Mouse (Mus musculus): ENCODE results near the gene E2f7.
"Not testable (repeated sequence)": the region's sequence is repeated elsewhere in the genome, so short reads cannot be mapped to it uniquely, and the experiment has no call there.

E2f7 gene

GRCm38 (mm10) chr10:110744686-110745639 is at the start of gene E2f7:
Gene E2f7 (plus strand): TSS chr10:110745439.
- peak; percentile 90 for DNase-seq

GRCm38 (mm10) chr10:110701276-110701675 is 44.0 kb upstream of the E2f7 start:
- DNase-seq: no peak

GRCm38 (mm10) chr10:110705672-110706071 is 39.6 kb upstream of the E2f7 start:
- no peak for DNase-seq

DNA sequence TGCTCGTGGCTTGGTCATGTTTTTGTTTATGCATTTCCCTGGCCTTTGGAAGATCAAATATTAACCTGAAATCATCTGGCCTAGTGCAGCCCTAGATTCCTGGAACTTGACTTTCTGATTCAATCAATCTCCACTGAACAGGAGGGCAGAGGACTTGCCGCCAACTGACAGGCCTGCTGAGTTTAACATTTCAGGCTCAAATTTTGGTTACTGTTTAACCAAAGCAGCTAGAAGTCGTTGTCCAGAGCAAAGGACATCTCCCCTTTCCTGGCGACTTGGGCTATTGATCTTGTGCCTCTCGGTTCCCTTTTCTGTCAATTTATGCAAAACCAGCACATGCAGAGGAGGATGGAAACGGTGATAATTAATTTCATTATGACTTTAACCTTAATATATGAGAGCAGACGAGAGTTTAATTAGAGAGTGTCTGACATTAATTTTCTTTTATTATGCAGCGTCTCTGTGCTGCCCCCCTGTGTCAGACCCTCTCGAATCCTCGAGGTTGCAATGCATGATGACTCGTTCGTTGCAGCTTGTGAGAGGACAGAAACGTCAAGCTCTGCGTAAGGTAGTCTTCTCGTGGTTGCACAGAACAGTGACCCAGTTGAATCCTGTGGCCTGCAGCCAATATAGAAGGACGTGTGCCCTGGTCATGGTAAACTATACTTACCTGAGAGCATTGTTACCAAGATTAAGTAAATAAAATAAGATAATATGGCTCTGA is 37.7 kb upstream of the E2f7 start:
- DNase-seq: no peak

DNA sequence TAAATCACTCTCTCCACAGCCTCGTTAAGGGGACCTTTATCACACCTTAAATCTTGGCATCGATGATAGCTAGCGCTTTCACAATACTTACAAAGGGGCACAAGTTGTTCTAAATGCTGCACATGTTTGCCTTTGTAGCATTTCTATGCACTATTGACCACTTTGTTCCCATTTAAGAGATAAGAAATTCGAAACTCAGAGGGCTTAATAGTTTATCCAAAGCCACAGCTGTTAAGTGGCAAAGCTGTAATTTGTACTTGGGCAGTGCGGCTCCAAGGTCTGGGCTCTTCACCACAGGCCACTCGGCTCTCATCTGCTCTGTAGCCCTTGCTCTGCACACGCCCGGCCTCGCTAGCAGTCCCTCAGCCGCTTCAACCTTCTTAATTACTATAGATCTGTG is 28.4 kb upstream of the E2f7 start:
- DNase-seq: no peak

DNA sequence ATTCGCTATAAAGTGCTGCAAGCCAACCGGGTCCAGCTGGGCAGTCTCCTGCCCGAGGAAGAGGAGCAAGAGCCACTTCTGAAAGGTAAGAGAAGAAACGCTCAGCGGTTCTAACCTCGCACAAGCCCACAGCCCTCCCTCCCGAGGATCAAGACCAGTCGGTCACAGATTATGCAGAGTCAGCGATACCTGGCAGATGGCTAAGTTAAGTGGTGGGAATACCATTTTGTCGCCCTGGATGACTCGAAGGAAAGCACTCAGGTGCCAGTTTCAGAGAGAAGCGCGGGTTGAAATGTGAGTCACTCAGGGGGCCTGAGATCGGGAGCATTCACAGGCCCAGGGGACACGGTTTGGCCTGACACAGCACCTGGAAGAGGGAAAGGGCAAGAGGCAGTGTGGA is 18.8 kb upstream of the E2f7 start:
- no peak for DNase-seq

GRCm38 (mm10) chr10:110727816-110728215 is 17.4 kb upstream of the E2f7 start:
- no peak for DNase-seq

DNA sequence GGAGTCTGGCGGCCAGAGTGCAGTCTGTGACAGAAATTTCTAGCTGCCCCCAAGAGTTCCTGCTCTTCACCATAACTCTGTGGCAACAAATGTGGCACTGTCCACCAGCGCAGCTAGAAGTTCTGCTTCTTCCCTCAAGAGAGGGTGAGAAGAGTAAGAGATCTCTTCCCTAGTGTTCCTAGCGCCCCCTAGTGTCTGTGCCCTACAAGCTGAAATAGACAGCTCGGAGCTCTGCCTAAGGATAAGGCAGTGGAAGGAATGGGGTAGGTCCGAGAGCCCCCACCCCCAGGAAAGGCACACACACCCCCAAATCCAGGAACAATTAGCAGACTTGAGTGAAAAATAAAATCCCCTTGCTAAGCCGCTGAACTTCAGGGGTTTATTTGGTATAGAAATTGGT is 11.9 kb upstream of the E2f7 start:
- DNase-seq: peak; percentile 63

DNA sequence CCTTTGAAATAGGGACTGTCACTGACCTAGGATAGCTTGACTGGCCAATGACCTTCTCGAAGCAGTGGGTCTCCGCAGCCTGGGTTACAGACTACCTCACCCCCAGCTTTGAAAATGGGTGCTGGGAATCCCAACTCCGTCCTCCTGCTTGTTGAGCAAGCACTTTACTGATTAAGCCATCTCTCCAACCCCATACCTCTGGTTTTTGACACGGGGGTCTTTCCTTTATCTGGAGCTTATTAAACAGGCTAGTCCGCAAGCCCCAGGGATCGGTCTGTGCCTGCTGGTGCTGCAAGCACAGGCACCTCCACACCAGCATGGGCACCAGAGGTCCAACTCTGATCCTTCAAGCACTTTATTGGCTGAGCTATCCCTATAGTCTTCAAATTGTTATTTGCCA is 1.5 kb upstream of the E2f7 start:
- no peak for DNase-seq

DNA sequence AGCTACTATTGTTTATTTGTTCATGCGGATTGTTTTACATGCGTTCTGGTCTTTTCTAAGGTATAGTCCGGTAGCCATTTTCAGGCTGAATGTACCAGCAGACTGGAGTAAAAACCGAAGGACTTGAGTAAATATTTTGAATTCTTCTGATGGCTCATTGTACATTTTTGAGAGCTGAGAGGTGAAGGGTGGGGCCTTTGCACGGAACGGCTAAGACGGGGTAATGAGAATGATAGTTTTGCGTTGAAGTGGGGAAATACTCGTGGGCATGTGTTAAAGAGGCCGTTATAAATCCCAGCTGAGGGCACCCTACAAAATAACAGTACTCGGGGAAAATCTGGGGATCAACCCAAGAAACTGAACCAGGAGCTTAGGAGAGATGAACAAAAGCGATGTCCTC is 1.1 kb upstream of the E2f7 start:
- DNase-seq: no peak

GRCm38 (mm10) chr10:110745640-110746032 is 397 bp downstream of the E2f7 start:
- DNase-seq: no peak

DNA sequence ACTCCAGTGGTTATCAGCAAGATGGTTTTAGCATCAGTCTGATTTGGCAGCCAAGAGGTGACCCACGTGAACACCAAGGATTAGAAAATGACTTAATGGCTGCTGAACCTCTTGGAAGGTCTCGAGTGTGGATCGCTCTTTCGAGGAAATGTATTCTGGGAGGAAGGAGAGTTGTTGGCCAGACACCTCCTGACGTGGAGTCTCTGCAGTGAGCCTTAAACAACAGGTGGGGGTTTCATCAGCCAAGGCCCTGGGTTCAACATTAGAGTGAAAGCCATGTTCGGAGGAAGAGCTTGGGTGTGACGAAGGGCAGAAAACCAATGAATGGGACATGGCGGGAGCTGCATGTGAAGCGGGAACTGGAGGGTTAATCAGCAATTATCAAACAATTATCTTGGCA is 3.8 kb downstream of the E2f7 start:
- no peak for DNase-seq

DNA sequence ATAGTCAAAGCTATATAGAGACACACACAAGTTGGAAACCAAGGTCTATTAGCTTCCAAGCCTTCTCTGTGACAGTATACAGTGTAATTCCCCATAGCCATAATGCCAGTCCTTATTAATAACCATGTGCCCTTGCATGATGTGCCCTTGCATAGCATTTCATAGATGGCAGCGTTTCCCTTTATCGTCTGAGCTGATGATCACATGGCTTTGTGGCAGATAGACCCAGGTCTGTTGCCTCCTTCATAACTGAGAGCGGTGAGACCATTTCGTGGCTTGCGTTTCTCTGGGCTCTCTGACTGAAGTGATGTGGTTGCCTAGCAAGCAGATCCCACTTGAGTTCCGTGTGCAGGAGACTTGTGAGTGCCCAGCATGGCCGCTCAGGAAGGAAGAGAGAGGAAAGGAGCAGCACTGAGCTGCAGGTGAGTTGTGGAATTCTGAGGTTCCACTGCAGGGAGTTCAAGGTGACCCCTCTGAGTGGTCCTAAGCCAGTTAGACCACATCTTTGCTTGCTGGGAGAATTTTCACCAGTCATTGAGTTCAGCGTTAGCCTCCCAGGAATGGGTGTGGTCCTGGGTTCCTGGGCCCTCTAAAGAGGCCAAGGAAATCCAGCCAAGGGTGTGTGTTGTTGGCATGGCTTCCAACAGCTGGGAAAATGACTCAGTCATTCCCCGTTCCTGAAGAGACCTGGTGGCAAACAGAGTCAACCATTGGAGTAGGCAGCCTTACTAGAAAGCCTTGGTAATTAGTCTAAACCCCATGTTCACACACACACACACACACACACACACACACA is 4.5 kb downstream of the E2f7 start:
- DNase-seq: no peak

DNA sequence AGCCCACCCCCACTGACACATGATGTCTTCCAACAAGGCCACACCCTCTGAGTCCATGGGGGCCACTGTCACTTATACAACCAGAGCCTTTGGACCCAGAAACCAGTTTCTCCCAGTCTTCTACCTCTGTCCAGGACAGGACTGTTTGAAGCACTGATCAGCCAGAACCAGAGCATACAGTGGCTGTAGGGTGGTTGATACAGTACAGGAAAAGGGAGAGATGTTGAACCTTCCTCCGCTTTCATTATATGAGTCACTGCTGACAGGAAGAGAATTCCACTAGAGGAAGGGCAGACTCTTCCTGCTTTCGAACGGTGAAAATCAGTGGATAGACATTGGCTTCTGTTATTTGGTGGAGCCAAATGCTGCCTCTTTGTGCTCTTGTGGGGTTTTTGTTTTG is 7.6 kb downstream of the E2f7 start:
- DNase-seq: no peak

- DNase-seq: no peak
Measured at GRCm38 (mm10) chr10:110755556-110755955, 10.3 kb downstream of the E2f7 start.

- DNase-seq: no peak
Measured at GRCm38 (mm10) chr10:110756271-110756793, 11.1 kb downstream of the E2f7 start.

DNA sequence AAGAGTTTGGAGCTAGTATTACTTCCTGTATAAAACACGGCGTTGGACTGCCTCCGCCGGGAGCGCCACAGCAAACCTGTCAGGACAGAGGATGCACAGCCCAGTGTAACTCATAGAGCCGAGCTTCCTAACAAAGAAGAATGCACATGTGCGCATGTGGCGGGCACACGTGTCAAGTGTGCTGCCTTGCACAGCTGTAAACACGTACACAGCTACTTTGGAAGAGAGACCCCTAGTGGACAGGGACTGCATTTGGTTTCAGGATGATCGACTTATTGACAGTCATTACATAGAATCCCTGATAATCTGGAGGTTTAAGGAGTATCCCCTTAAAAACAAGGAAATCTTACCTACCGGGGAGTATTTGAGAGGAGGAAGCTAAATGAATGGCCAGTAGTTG is 15.3 kb downstream of the E2f7 start:
- DNase-seq: not testable (repeated sequence)

GRCm38 (mm10) chr10:110762134-110762884 is 17.1 kb downstream of the E2f7 start:
- DNase-seq: no peak

GRCm38 (mm10) chr10:110763416-110763815 is 18.2 kb downstream of the E2f7 start:
- DNase-seq: no peak

- peak; percentile 23 for DNase-seq
Measured at GRCm38 (mm10) chr10:110769538-110769937, 24.3 kb downstream of the E2f7 start.

- no peak for DNase-seq
Measured at GRCm38 (mm10) chr10:110773201-110773600, 28.0 kb downstream of the E2f7 start.

GRCm38 (mm10) chr10:110773878-110774277 is 28.6 kb downstream of the E2f7 start:
- DNase-seq: no peak

Measured in right cerebral cortex, postnatal 25 days (tissue).